Mouse (Mus musculus) frontal cortex, postnatal 10 days (tissue): Measurements from ENCODE around the gene Rd3.

Experiments
- DNase-seq, 2 experiments: peaks; one replicate each; pipeline ENCODE4 v3.0.0; 2022; ENCODE audit warnings: low spot score in 2 of 2, mixed read lengths in 1 of 2

The Rd3 gene

GRCm38 (mm10) chr1:191963948-191964772, 13.0 kb upstream of the Rd3 start:
- DNase-seq = peak in 1 of 2 experiments; percentile 74

- peak in 1 of 2 experiments; percentile 69 for DNase-seq
These were observed 12.2 kb upstream of the Rd3 start for GRCm38 (mm10) chr1:191964773-191965481.

- DNase-seq = no peak
These were observed 7.2 kb upstream of the Rd3 start for GRCm38 (mm10) chr1:191969939-191970338.

- DNase-seq = no peak
These were observed 2.4 kb upstream of the Rd3 start for GRCm38 (mm10) chr1:191974509-191975405.

- no peak for DNase-seq
These were observed 4.4 kb downstream of the Rd3 start for GRCm38 (mm10) chr1:191981426-191982102.

GRCm38 (mm10) chr1:191986674-191987480, 9.7 kb downstream of the Rd3 start:
- DNase-seq = no peak

GRCm38 (mm10) chr1:191987481-191987769, 10.3 kb downstream of the Rd3 start:
- DNase-seq = no peak

GRCm38 (mm10) chr1:191988646-191989045, 11.5 kb downstream of the Rd3 start:
- DNase-seq = no peak

- DNase-seq = no peak
These were observed 11.9 kb downstream of the Rd3 start for GRCm38 (mm10) chr1:191989060-191989459.

- DNase-seq = peak; percentile 94
These were observed 12.8 kb downstream of the Rd3 start for GRCm38 (mm10) chr1:191989994-191990393.

GRCm38 (mm10) chr1:191992040-191992780, 15.0 kb downstream of the Rd3 start:
- peak in 1 of 2 experiments; percentile 57 for DNase-seq

- no peak for DNase-seq
These were observed 17.3 kb downstream of the Rd3 start for GRCm38 (mm10) chr1:191994476-191994875.

- peak in 1 of 2 experiments; percentile 46 for DNase-seq
These were observed 18.3 kb downstream of the Rd3 start for GRCm38 (mm10) chr1:191995488-191995887.

GRCm38 (mm10) chr1:191995916-191996315, 18.7 kb downstream of the Rd3 start:
- no peak for DNase-seq

- DNase-seq = no peak
These were observed 19.5 kb downstream of the Rd3 start for GRCm38 (mm10) chr1:191996621-191997185.

GRCm38 (mm10) chr1:191999022-191999421, 21.9 kb downstream of the Rd3 start:
- DNase-seq = no peak
